Mouse (Mus musculus) ZHBTc4 (cell line): ENCODE data around the gene Slc25a41.

Source experiments
- DNase-seq: peaks from one replicate; pipeline ENCODE4 v3.0.0-alpha.2; 2011; ENCODE audit warnings: low read depth, low spot score

Gene Slc25a41

GRCm38 (mm10) chr17:56990966-56991365 lies 50.5 kb downstream of the Slc25a41 start:
- no peak for DNase-seq

- peak; percentile 98 for DNase-seq
Observed at GRCm38 (mm10) chr17:56990115-56990746, 51.2 kb downstream of the Slc25a41 start, which contains the start of gene Clpp. Clpp (plus strand) TSS chr17:56990305.

GRCm38 (mm10) chr17:56989467-56990114 lies 51.9 kb downstream of the Slc25a41 start:
- peak; percentile 92 for DNase-seq

DNA sequence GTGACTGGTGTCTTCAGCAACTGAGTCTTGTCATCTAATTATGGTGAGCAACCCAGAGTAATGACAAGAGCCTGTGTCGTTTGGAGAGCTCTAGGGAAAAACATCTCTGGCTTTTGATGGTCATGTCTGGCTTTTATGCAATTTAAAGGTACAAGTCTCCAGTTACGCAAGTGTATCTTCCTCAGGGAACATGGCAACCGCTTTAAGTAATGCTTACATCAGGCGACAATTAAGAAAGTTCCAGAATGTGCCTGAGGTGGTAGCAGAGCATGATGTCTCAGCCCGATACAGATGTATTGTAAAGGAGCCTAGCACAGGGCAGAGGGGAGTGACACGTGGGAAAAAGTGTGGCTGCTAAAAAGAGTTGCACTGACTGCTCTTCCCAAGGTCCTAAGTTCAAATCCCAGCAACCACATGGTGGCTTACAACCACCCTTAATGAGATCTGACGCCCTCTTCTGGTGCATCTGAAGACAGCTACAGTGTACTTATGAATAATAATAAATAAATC lies 52.5 kb downstream of the Slc25a41 start:
- DNase-seq = no peak

DNA sequence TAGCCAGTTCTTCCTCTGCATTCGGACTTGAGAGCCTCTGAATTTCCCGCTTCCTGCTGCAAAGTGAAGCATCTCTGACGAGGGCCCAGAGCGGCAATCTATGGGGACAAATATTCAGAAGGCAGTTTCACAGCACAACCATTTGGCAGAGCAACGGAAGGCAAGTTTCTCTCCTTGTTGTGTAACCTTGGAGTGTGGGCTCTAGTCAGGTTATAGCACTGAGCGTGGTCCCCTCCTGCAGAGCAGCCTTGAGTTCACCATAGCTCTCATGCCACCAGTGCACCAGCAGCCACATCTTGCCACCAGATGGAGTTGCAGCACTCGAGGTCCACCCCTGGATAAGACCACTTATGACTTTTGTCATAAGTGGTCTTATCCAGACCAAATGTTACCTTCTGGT lies 53.0 kb downstream of the Slc25a41 start:
- no peak for DNase-seq

DNA sequence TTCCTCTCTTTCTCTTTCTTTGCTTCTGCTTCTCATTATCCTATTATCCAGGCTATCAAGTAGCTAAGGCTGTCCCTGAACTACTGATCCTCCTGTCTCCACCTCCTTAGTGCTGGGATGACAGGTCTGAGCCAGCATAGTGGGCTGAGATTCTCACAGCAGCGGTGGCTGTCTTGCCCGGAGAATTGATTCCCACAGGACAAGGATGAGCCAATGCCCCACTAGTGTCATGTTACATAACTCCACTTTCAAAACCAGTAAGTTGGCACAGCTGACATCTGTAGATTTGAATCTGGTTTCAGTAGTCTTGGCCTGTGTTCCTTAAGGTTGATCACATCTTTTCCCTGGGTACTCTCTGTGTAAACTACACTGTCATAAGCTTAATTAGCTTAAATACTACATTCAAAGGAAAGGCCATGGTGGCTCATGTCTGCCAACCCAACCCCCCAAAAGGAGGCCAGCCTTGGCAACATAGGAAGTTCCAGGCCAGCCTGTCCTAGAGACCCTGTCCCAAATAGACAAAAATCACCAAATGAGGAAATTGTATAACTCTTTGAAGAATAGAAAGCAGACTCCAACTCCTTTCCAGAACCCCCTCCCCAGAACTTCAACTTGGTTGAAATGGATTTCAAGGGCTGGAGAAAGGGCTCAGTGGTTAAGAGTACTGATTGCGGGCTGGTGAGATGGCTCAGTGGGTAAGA lies 55.2 kb downstream of the Slc25a41 start:
- no peak for DNase-seq

DNA sequence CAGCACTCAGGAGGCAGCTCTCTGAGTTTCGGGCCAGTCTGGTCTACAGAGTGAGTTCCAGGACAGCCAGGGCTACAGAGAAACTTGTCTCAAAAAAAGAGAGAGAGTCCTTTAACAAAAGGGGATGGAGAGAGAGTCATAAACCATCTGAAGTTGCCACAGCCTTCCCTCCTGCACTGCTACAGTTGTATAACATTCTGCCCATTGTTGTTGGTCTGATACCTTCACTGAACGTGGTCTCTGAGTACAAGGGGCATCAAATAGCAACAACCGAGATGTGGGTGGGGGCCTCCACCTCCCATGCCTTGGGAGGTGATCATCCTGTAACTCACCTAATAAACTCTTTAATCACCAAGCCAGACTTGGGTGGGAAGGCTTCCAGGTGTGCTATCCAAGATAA lies 55.8 kb downstream of the Slc25a41 start:
- DNase-seq = no peak

DNA sequence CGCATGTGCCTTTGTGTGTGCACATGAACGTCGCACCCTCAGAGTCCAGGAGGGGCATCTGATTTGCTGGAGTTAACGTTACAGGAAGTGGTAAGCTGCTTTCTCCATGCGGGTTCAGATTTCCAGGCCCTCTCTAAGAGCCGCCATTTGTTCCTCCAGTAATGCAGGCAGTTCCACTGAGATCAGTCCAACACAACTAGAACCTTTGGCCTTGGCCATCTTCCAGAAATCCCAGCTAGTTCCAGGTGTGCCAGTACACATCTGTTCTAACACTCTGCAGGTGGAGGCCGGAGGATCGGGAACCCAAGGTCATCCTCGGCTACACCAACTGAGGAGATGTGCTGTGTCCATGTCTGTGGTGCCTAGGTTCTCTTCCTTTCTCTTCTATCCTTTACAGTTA lies 56.6 kb downstream of the Slc25a41 start:
- no peak for DNase-seq
